Mouse (Mus musculus) lung, postnatal 0 days (tissue): ENCODE results near the gene Cdh1.

Experiments used
- CTCF ChIP-seq: IDR thresholded peaks from 2 replicates; pipeline ENCODE4 v1.5.1; 2016; ENCODE audit warnings: antibody characterized with exemption, mild to moderate bottlenecking
- EP300 ChIP-seq: IDR thresholded peaks from 2 replicates; pipeline ENCODE4 v1.6.1; 2016; ENCODE audit warnings: antibody characterized with exemption, mild to moderate bottlenecking, control low read depth

DNA sequence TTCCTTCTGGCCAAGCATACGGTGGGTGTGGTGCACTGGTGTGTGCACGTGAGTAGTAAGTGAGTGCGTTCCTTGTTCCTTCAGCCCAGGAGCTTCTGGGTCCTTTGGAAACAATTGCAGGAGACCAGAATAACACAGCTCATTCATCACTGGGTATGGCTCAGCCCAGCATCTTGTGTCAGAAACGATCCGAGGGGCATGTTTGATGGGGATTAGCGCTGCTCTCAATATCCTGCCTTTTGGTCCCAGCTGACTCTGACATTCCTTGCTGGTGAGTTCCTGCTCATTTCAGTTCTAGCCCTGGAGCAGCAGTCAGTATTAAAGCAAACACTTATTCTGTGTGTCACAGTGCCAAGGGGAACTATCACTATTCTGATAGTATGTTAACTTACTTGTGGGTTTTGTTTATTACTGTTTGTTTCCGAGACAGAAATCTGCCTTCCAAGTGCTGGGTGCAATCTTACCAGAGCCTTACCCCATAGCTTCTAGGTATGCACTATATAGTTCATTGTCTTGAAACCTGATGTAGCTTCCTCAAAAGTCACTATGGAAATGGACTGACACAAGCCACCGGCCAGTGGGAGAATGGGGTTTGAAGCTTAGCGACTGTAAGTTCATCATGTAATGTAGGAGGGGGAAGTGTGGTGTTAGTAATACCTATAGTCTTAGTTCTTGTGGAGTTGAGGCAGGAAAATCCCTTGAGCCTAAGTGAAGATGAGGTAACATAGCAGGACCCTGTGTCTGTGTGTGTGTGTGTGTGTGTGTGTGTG, 23.1 kb downstream of the Cdh1 start:
- no peak for TF ChIP-seq CTCF
- TF ChIP-seq EP300: no peak
